Mouse (Mus musculus): ENCODE measurements around the gene Bgn.
A peak's percentile ranks its signal among the peaks of the same experiment; 100 is the strongest.
"Not testable (repeated sequence)": the region's sequence is repeated elsewhere in the genome, so short reads cannot be mapped to it uniquely, and the experiment has no call there.

GRCm38 (mm10) chrX:73493567-73493966 is 10.2 kb downstream of the Bgn start:
- TF ChIP-seq CTCF (IDR thresholded peaks at IDR 0.05; ENCODE audit: extremely low read depth, insufficient read depth, insufficient read length, insufficient replicate concordance): peak; percentile 21; the same call in 1 of the 2 replicates
- not testable (repeated sequence) for TF ChIP-seq POLR2A (IDR thresholded peaks at IDR 0.05; ENCODE audit: low read depth, low read length)

Data from spleen, adult 2 months (tissue).